Comparison of ENCODE assay signal across 16 mouse cellular contexts in genomic region chr12:8847227-8847857, GRCm38 (mm10).
DNase-seq lines count a peak whose midpoint lies in the region; ATAC-seq and TF ChIP-seq lines count a peak whose summit lies in the region.
"Had no signal": no experiment of that assay in that cellular context is flagged by ENCODE, and none has a peak within 500 bp of the region (broad histone marks: within the 10 kb centered on the region; RNA-seq: fewer than 3 reads in every experiment).

No protein-coding gene starts in this region.

- H3K27me3 ChIP-seq in kidney, postnatal 0 days (ENCODE audit: insufficient read depth, low read length), result no peaks in the 10 kb centered on the region
- H3K27me3 ChIP-seq in thymus, adult 2 months (ENCODE audit: control insufficient read depth, insufficient read depth, low read length), result no peaks in the 10 kb centered on the region
- H3K27me3 ChIP-seq in embryonic facial prominence, embryonic 15.5 days, result no peaks in the 10 kb centered on the region
- H3K27me3 ChIP-seq in limb, embryonic 15.5 days, result no peaks in the 10 kb centered on the region
- H3K27me3 ChIP-seq: forebrain, embryonic 13.5 days; midbrain, embryonic 13.5 days had no signal

- no peaks in the 10 kb centered on the region for H3K9me3 ChIP-seq in kidney, postnatal 0 days (replicated peaks; ENCODE audit: low read length)
- H3K9me3 ChIP-seq in embryonic facial prominence, embryonic 15.5 days (replicated peaks), result no peaks in the 10 kb centered on the region
- H3K9me3 ChIP-seq in limb, embryonic 15.5 days, result no peaks in the 10 kb centered on the region
- H3K9me3 ChIP-seq: forebrain, embryonic 13.5 days; midbrain, embryonic 13.5 days had no signal

- peak overlapping the region; percentile 5; the same call in 1 of the 2 replicates for H3K4me2 ChIP-seq in kidney, postnatal 0 days (ENCODE audit: low read length)
- peak overlapping the region; percentile 29 for H3K4me2 ChIP-seq in embryonic facial prominence, embryonic 15.5 days (replicated peaks)
- H3K4me2 ChIP-seq in limb, embryonic 15.5 days, result peak overlapping the region; percentile 28
- H3K4me2 ChIP-seq: forebrain, embryonic 13.5 days; midbrain, embryonic 13.5 days had no signal

- TF ChIP-seq CTCF in kidney, postnatal 0 days (IDR thresholded peaks at IDR 0.05; ENCODE audit: low read depth), result no peak
- no peak for TF ChIP-seq CTCF in thymus, adult 2 months (IDR thresholded peaks at IDR 0.05; ENCODE audit: borderline replicate concordance, control insufficient read depth, extremely low read depth, insufficient read depth, low read length, poor library complexity)

- H3K4me3 ChIP-seq in kidney, postnatal 0 days (replicated peaks; ENCODE audit: low read depth, low read length), result no peak overlapping the region
- no peak overlapping the region for H3K4me3 ChIP-seq in thymus, adult 2 months (ENCODE audit: control insufficient read depth, insufficient read depth, low read length)
- peak overlapping the region; percentile 6; the same call in 1 of the 2 replicates for H3K4me3 ChIP-seq in embryonic facial prominence, embryonic 15.5 days (replicated peaks)
- peak overlapping the region; percentile 0; the same call in 1 of the 2 replicates for H3K4me3 ChIP-seq in limb, embryonic 15.5 days
- H3K4me3 ChIP-seq: forebrain, embryonic 13.5 days; layer of hippocampus, adult 2 months; midbrain, embryonic 13.5 days had no signal

- 69% methylated on average over 10 of the region's 10 CpGs for WGBS in kidney, postnatal 0 days
- WGBS in thymus, adult 2 months, result 32% methylated on average over 10 of the region's 10 CpGs
- WGBS in embryonic facial prominence, embryonic 15.5 days, result 19% methylated on average over 10 of the region's 10 CpGs
- WGBS in limb, embryonic 15.5 days, result 20% methylated on average over 10 of the region's 10 CpGs

- H3K36me3 ChIP-seq in kidney, postnatal 0 days (ENCODE audit: insufficient read depth, low read length), result no peaks in the 10 kb centered on the region
- H3K36me3 ChIP-seq in thymus, adult 2 months (ENCODE audit: control insufficient read depth, insufficient read depth, low read length), result no peaks in the 10 kb centered on the region
- no peaks in the 10 kb centered on the region for H3K36me3 ChIP-seq in embryonic facial prominence, embryonic 15.5 days
- no peaks in the 10 kb centered on the region for H3K36me3 ChIP-seq in limb, embryonic 15.5 days
- H3K36me3 ChIP-seq: midbrain, embryonic 13.5 days had no signal

- H3K27ac ChIP-seq in kidney, postnatal 0 days, result no peak overlapping the region
- H3K27ac ChIP-seq in thymus, adult 2 months (ENCODE audit: control insufficient read depth, insufficient read depth, low read length), result peak overlapping the region; percentile 39; the same call in 1 of the 2 replicates
- H3K27ac ChIP-seq in embryonic facial prominence, embryonic 15.5 days (replicated peaks), result peak overlapping the region; percentile 74
- peak overlapping the region; percentile 82 for H3K27ac ChIP-seq in limb, embryonic 15.5 days
- H3K27ac ChIP-seq: forebrain, embryonic 13.5 days; layer of hippocampus, adult 2 months; liver, embryonic 14.5 days; midbrain, embryonic 13.5 days had no signal

- ATAC-seq in kidney, postnatal 0 days (replicated peaks; ENCODE audit: low FRiP score, low read depth), result no peak
- ATAC-seq in embryonic facial prominence, embryonic 15.5 days (ENCODE audit: insufficient number of reproducible peaks, low FRiP score, low TSS enrichment, low read depth), result peak; percentile 55
- 0 out of 2 replicates have a peak, but pooled peaks have one; percentile 45 for ATAC-seq in limb, embryonic 15.5 days (ENCODE audit: insufficient number of reproducible peaks, low FRiP score, low TSS enrichment, low read depth)
- ATAC-seq: forebrain, embryonic 13.5 days; intestine, embryonic 16.5 days had no signal

- TF ChIP-seq POLR2A in thymus, adult 2 months (IDR thresholded peaks at IDR 0.05; ENCODE audit: control insufficient read depth, extremely low read depth, insufficient read depth, low read length, poor library complexity), result no peak

- no peaks in the 10 kb centered on the region for H3K4me1 ChIP-seq in kidney, postnatal 0 days (replicated peaks; ENCODE audit: insufficient read depth, low read length)
- peaks cover 36% of the 10 kb centered on the region for H3K4me1 ChIP-seq in thymus, adult 2 months (replicated peaks; ENCODE audit: control insufficient read depth, insufficient read depth, low read length)
- peaks cover 23% of the 10 kb centered on the region for H3K4me1 ChIP-seq in embryonic facial prominence, embryonic 15.5 days
- H3K4me1 ChIP-seq in limb, embryonic 15.5 days, result peaks cover 21% of the 10 kb centered on the region
- H3K4me1 ChIP-seq: forebrain, embryonic 13.5 days; midbrain, embryonic 13.5 days had no signal

- no peak overlapping the region for H3K9ac ChIP-seq in kidney, postnatal 0 days (ENCODE audit: low read depth, low read length)
- no peak overlapping the region for H3K9ac ChIP-seq in embryonic facial prominence, embryonic 15.5 days
- H3K9ac ChIP-seq in limb, embryonic 15.5 days, result no peak overlapping the region
- H3K9ac ChIP-seq: forebrain, embryonic 13.5 days; liver, embryonic 14.5 days; midbrain, embryonic 13.5 days had no signal

- DNase-seq in kidney, postnatal 0 days (ENCODE audit: low spot score), result no peak
- no peak for DNase-seq in kidney, postnatal 25 days
- no peak for DNase-seq in thymus, adult 2 months
- no peak for DNase-seq in thymus, postnatal 36 days
- no peak for DNase-seq in urinary bladder, adult 18-20 months (ENCODE audit: low spot score in 2 of 2)
- no peak for DNase-seq in heart, adult 11 months
- DNase-seq: cerebellum, adult 18-20 months; gastrocnemius, postnatal 10 days; heart, postnatal 36 days had no signal

Comparison
In these comparisons a context has a peak if more than half of its experiments do, and no peak if none do; other contexts are left out.
1. H3K4me3 ChIP-seq: peak in embryonic facial prominence, embryonic 15.5 days (single experiment) and limb, embryonic 15.5 days (single experiment); none in kidney, postnatal 0 days (single experiment) and thymus, adult 2 months (single experiment).
2. Peak in every context shown above with its lines, with median percentiles within 50 percentile points of each other: H3K4me2 ChIP-seq.